Mouse (Mus musculus): ENCODE results near the gene Stim2.

GRCm38 (mm10) chr5:54156944-54157527, 158.7 kb downstream of the Stim2 start:
- TF ChIP-seq POLR2A (IDR thresholded peaks at IDR 0.05; ENCODE audit: control insufficient read depth, low read depth, low read length) (no peak), CTCF (IDR thresholded peaks at IDR 0.05; ENCODE audit: control insufficient read depth, insufficient read depth, insufficient replicate concordance, low read depth, low read length) (no peak)

Data from testis, adult 2 months (tissue).